Mouse (Mus musculus): ENCODE data around the gene Rab11fip2. TPM values are rescaled to one million over a fixed set of nuclear protein-coding genes. Genes with fewer than 3 reads are reported as not detected.

Rab11fip2 gene
- total and polyA plus RNA-seq, 3 experiments = 2.6 to 4.5 (median 3.1) TPM

DNA sequence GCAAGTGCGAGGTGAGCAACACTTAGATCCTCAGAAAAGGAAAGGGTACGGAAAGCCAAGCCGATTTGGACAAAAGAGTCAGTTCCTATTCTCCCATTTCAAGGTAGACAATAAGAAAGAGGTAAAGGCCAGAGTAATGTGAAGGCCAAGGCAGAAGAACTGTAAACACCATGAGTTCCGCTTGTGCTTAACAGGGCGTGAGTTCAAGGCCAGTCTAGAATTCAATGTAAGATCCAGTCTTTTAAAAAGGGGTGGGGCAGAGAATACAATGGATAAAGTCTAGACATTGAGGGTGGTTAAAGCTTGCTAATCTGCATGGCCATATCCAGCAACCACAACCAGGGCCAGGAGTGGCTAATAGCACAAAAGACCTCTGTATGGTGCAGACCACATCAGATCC lies 6.3 kb upstream of the Rab11fip2 start:
- H3K27me3 ChIP-seq (replicated peaks) = no peaks in the 10 kb centered on the region
- peaks cover 0 to 6% of the 10 kb centered on the region in 2 experiments; a peak in 1 of 4 replicates for H3K4me1 ChIP-seq (ENCODE audit: control insufficient read depth in 1 of 2, insufficient read depth in 2 of 2)
- DNase-seq (ENCODE audit: extremely low read depth) = no peak
- H3K4me3 ChIP-seq (replicated peaks in 1 of 3; ENCODE audit: low read depth in 2 of 3, low read length in 2 of 3, poor library complexity in 1 of 3) = no peak overlapping the region
- no peak overlapping the region for H3K9ac ChIP-seq (ENCODE audit: insufficient read depth, low read depth)
- H3K27ac ChIP-seq (ENCODE audit: insufficient read depth, low read depth) = no peak overlapping the region
- no peak for TF ChIP-seq NRF1 (IDR thresholded peaks at IDR 0.05; ENCODE audit: low read depth, low read length)
- in situ Hi-C loops (cut with MboI; ENCODE audit: low pct_ligation_motif_present, low pct_unique_long_range_greater_than_20kb, low sequenced_read_pairs) = no loop called here
- H3K9me3 ChIP-seq (replicated peaks; ENCODE audit: low read length) = no peaks in the 10 kb centered on the region
- no peaks in the 10 kb centered on the region for H3K79me2 ChIP-seq (replicated peaks; ENCODE audit: control insufficient read depth, extremely low read depth, insufficient read depth, poor library complexity, severe bottlenecking)
- no peak overlapping the region for H3K4me2 ChIP-seq (ENCODE audit: insufficient read depth, low read depth, poor library complexity, severe bottlenecking)
- no peaks in the 10 kb centered on the region for H3K36me3 ChIP-seq (replicated peaks in 1 of 2; ENCODE audit: control insufficient read depth in 1 of 2, insufficient read depth in 1 of 2, low read length in 1 of 2)
- dilution Hi-C loops (cut with MboI; ENCODE audit: extremely low pct_ligation_motif_present, extremely low pct_unique_long_range_greater_than_20kb, low sequenced_read_pairs) = no loop called here

DNA sequence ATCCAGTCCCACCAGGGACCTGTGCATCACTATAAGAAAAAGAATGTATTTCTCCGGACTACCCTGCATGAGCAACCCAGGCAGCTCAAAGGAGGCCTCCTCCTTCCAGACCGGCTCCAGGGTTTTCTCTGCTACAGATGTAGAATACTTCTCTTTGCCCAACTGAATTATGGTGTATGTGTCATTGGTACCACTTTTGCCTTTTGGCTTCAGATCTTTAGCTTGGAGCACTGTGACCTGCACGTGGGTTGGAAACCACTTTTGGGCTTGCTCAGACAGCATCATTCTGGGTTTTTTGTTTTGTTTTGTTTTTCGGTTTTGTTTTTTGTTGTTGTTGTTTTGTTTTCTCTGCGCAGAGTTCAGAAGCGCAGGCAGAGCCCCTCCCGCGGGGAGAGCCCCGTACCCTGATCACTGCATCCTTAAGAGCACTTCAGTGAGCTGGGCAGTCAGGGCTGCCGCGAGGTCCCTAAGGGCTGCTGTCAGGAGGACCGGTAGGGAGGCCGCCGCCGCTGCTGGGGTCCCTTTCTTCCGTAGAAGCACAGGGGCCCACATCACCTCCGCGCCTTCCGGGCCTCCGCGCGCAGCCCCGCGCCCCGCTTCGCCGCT lies 635 bp downstream of the Rab11fip2 start:
- peak overlapping the region; percentile 99 for H3K4me2 ChIP-seq (ENCODE audit: insufficient read depth, low read depth, poor library complexity, severe bottlenecking)
- no peaks in the 10 kb centered on the region for H3K27me3 ChIP-seq (replicated peaks)
- dilution Hi-C loops (cut with MboI; ENCODE audit: extremely low pct_ligation_motif_present, extremely low pct_unique_long_range_greater_than_20kb, low sequenced_read_pairs) = no loop called here
- TF ChIP-seq EP300 (IDR thresholded peaks at IDR 0.05; ENCODE audit: low read length) (no peak), MYC (IDR thresholded peaks at IDR 0.05; ENCODE audit: low read depth, low read length) (peak; percentile 13; the same call in 1 of the 2 replicates), BHLHE40 (IDR thresholded peaks at IDR 0.05; ENCODE audit: low read depth, low read length) (peak; percentile 39; the same call in 1 of the 2 replicates), MEF2A (IDR thresholded peaks at IDR 0.05; ENCODE audit: borderline replicate concordance, low read depth, low read length) (no peak), MXI1 (IDR thresholded peaks at IDR 0.05; ENCODE audit: low read depth, low read length) (peak; percentile 46; the same call in 1 of the 2 replicates)
- peaks cover 0 to 11% of the 10 kb centered on the region in 2 experiments; a peak in 2 of 4 replicates for H3K4me1 ChIP-seq (ENCODE audit: control insufficient read depth in 1 of 2, insufficient read depth in 2 of 2)
- no peaks in the 10 kb centered on the region for H3K36me3 ChIP-seq (replicated peaks in 1 of 2; ENCODE audit: control insufficient read depth in 1 of 2, insufficient read depth in 1 of 2, low read length in 1 of 2)
- H3K4me3 ChIP-seq (replicated peaks in 1 of 3; ENCODE audit: low read depth in 2 of 3, low read length in 2 of 3, poor library complexity in 1 of 3) = peak overlapping the region; percentile 69 to 82 (median 81)
- peak overlapping the region; percentile 71 for H3K27ac ChIP-seq (ENCODE audit: insufficient read depth, low read depth)
- no peaks in the 10 kb centered on the region for H3K79me2 ChIP-seq (replicated peaks; ENCODE audit: control insufficient read depth, extremely low read depth, insufficient read depth, poor library complexity, severe bottlenecking)
- in situ Hi-C loops (cut with MboI; ENCODE audit: low pct_ligation_motif_present, low pct_unique_long_range_greater_than_20kb, low sequenced_read_pairs) = no loop called here
- H3K9me3 ChIP-seq (replicated peaks; ENCODE audit: low read length) = no peaks in the 10 kb centered on the region
- peak; percentile 47 for DNase-seq (ENCODE audit: extremely low read depth)
- H3K9ac ChIP-seq (ENCODE audit: insufficient read depth, low read depth) = peak overlapping the region; percentile 90

DNA sequence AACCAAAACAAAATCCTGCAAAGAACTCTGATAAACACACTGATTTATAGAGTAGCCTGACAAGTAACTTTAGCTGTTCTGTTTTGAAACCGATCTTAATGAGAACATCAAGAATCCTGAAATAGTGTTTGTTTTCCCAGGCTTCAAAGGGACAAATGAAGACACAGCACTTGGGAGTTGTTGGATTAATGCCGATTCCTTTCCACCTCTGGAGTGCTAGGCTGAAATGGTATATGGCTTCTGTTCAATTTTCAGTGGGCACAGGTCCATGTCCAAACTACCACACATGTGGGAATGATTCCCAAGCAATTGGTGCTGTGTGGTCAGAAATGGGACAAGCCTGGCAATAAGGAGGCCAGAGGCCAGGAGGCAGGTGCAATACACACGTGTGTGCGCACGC lies 3.7 kb downstream of the Rab11fip2 start:
- H3K36me3 ChIP-seq (replicated peaks in 1 of 2; ENCODE audit: control insufficient read depth in 1 of 2, insufficient read depth in 1 of 2, low read length in 1 of 2) = peaks cover 0 to 3% of the 10 kb centered on the region in 2 experiments
- DNase-seq (ENCODE audit: extremely low read depth) = no peak
- H3K9me3 ChIP-seq (replicated peaks; ENCODE audit: low read length) = no peaks in the 10 kb centered on the region
- TF ChIP-seq MAZ (IDR thresholded peaks at IDR 0.05; ENCODE audit: low read depth, low read length) (no peak), ZC3H11A (IDR thresholded peaks at IDR 0.05; ENCODE audit: low read depth, low read length) (no peak), POLR2A (IDR thresholded peaks at IDR 0.05; ENCODE audit: low read depth, low read length) (no peak), RAD21 (IDR thresholded peaks at IDR 0.05; ENCODE audit: low read depth, low read length) (no peak), JUN (IDR thresholded peaks at IDR 0.05; ENCODE audit: insufficient read depth, low read depth, low read length) (no peak), USF1 (IDR thresholded peaks at IDR 0.05; ENCODE audit: low read depth, low read length) (no peak), GABPA (IDR thresholded peaks at IDR 0.05; ENCODE audit: insufficient replicate concordance, low read depth, low read length) (no peak)
- no peak overlapping the region for H3K9ac ChIP-seq (ENCODE audit: insufficient read depth, low read depth)
- H3K4me1 ChIP-seq (ENCODE audit: control insufficient read depth in 1 of 2, insufficient read depth in 2 of 2) = peaks cover 0 to 18% of the 10 kb centered on the region in 2 experiments; a peak in 2 of 4 replicates
- in situ Hi-C loops (cut with MboI; ENCODE audit: low pct_ligation_motif_present, low pct_unique_long_range_greater_than_20kb, low sequenced_read_pairs) (no loop called here), dilution Hi-C loops (cut with MboI; ENCODE audit: extremely low pct_ligation_motif_present, extremely low pct_unique_long_range_greater_than_20kb, low sequenced_read_pairs) (no loop called here)
- H3K4me2 ChIP-seq (ENCODE audit: insufficient read depth, low read depth, poor library complexity, severe bottlenecking) = no peak overlapping the region
- H3K27me3 ChIP-seq (replicated peaks) = no peaks in the 10 kb centered on the region
- H3K4me3 ChIP-seq (replicated peaks in 1 of 3; ENCODE audit: low read depth in 2 of 3, low read length in 2 of 3, poor library complexity in 1 of 3) = no peak overlapping the region
- no peak overlapping the region for H3K27ac ChIP-seq (ENCODE audit: insufficient read depth, low read depth)
- no peaks in the 10 kb centered on the region for H3K79me2 ChIP-seq (replicated peaks; ENCODE audit: control insufficient read depth, extremely low read depth, insufficient read depth, poor library complexity, severe bottlenecking)
